Mouse (Mus musculus) kidney, embryonic 16.5 days (tissue): ENCODE data around the gene Acads. TPM values are rescaled to one million over a fixed set of nuclear protein-coding genes. Genes with fewer than 3 reads are reported as not detected.
"Not testable (repeated sequence)": the region's sequence is repeated elsewhere in the genome, so short reads cannot be mapped to it uniquely, and the experiment has no call there.

Source experiments
- ATAC-seq: fragments of 200-750 bp; cut with Nextera tagmentation; 2 replicates; pipeline ENCODE4 v1.8.0; 2017; ENCODE audit warnings: moderate TSS enrichment; ENCODE audit not compliant: low FRiP score, low TSS enrichment
- H3K27ac ChIP-seq: fragments of 300-500 bp; sonication (generic); 2 replicates; pipeline ENCODE4 v1.5.1; 2014; ENCODE audit warnings: low read length
- H3K27me3 ChIP-seq: fragments of 300-500 bp; sonication (generic); 2 replicates; pipeline ENCODE4 v1.6.1; 2014; ENCODE audit warnings: low read length, control low read depth, mixed read lengths; ENCODE audit not compliant: insufficient read depth
- H3K36me3 ChIP-seq: fragments of 300-500 bp; sonication (generic); 2 replicates; pipeline ENCODE4 v1.6.1; 2014; ENCODE audit warnings: low read length, control low read depth, mixed read lengths; ENCODE audit not compliant: insufficient read depth
- H3K4me1 ChIP-seq: fragments of 300-500 bp; sonication (generic); 2 replicates; pipeline ENCODE4 v1.6.1; 2014; ENCODE audit warnings: low read length, control low read depth, mixed read lengths; ENCODE audit not compliant: insufficient read depth
- H3K4me2 ChIP-seq: fragments of 300-500 bp; sonication (generic); replicated peaks from 2 replicates; pipeline ENCODE4 v1.6.1; 2014; ENCODE audit warnings: low read depth, low read length
- H3K4me3 ChIP-seq: fragments of 300-500 bp; sonication (generic); 2 replicates; pipeline ENCODE4 v1.5.1; 2014; ENCODE audit warnings: mild to moderate bottlenecking, low read length
- H3K9ac ChIP-seq: fragments of 300-500 bp; sonication (generic); replicated peaks from 2 replicates; pipeline ENCODE4 v1.6.1; 2014; ENCODE audit warnings: low read length
- H3K9me3 ChIP-seq: fragments of 300-500 bp; sonication (generic); 2 replicates; pipeline ENCODE4 v1.6.1; 2016; ENCODE audit warnings: low read length, control low read depth
- WGBS: fragments of 180-500 bp; shearing (Covaris S2); extraction: QIAGEN DNeasy Blood & Tissue Kit; methylation state at CpG from one replicate; pipeline ENCODE4 v1.1.7; 2014; 5-methylcytosine and 5-hydroxymethylcytosine counted together
- polyA plus RNA-seq: library from polyadenylated mRNA; unstranded; fragments of >200 nt; fragmentation: Nextera tagmentation; extraction: Ambion mirVana; gene quantifications from 2 replicates; pipeline ENCODE4 v1.2.1, GENCODE M21; 2015

Acads gene
- polyA plus RNA-seq, 1 experiment from 2014 or later: 106 TPM

DNA sequence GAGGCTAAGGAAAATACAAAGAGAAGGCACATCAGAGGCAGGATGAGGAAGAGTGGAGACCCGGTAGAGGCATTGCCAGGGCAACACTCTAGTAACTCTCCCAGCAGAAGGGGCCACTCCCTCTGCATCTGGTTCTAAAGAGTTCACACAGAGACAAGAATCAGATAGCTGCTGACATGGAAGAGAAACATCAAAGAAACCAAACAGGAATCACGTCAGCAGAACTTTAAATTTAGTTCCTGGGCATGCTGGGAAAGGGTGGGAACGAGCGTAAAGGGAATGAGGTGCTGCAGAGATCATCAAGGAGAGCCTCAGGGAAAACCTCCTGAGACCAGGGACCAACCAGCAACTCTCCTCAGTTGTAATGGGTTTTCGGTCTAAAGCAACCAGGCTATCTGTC is 31.8 kb upstream of the Acads start:
- Histone ChIP-seq H3K4me3 (no peak overlapping the region), H3K9me3 (0 out of 2 replicates have a peak, but pooled peaks cover 3% of the 10 kb centered on the region), H3K4me2 (peak overlapping the region; percentile 19; the same call in 1 of the 2 replicates), H3K36me3 (peaks cover 48% of the 10 kb centered on the region), H3K27me3 (no peaks in the 10 kb centered on the region), H3K9ac (no peak overlapping the region; the same call in 1 of the 2 replicates), H3K4me1 (peaks cover 71% of the 10 kb centered on the region), H3K27ac (peak overlapping the region; percentile 78)
- 37% methylated on average over 5 of the region's 5 CpGs for WGBS
- ATAC-seq: no peak

DNA sequence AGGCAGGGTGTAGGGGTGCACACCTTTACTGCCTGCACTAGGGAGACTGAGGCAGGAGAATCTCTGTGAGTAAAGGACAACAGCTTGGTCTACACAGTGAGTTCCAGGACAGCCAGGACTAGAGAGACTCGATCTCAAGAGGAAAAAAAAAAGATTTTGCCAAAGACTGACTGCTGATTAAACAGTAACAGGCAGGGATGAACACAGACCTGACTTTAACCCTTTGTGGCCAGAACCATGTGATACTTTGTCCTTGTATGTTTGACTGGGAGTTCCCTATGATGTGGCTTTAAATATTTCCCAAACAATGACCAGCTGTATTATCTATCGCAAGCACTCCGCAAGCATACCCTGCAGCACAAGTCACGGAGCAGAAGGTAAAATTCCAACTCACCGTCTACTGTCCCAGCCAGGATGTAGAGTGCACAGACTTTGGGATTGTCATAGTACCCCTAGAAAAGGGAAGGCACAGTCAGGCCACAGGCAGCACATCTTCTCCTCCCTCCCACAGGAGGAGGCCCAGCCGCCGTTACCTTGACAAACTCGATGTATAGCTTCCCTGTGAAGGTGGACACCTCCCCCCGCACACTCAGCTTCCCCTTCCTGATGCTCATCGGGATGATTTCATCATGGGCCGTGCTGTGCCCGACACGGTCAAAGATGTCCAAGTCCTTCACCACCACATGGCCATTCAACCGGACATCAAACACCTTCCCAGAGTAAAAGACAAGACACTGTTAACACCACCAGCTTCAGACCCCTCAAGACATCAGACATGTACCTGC is 30.7 kb upstream of the Acads start:
- WGBS: 87% methylated on average over 14 of the region's 14 CpGs
- Histone ChIP-seq H3K9me3 (0 out of 2 replicates have a peak, but pooled peaks cover 3% of the 10 kb centered on the region), H3K27ac (no peak overlapping the region; the same call in 1 of the 2 replicates), H3K36me3 (peaks cover 53% of the 10 kb centered on the region), H3K4me2 (no peak overlapping the region), H3K4me1 (peaks cover 60% of the 10 kb centered on the region), H3K9ac (no peak overlapping the region), H3K4me3 (no peak overlapping the region), H3K27me3 (no peaks in the 10 kb centered on the region)
- ATAC-seq: no peak

DNA sequence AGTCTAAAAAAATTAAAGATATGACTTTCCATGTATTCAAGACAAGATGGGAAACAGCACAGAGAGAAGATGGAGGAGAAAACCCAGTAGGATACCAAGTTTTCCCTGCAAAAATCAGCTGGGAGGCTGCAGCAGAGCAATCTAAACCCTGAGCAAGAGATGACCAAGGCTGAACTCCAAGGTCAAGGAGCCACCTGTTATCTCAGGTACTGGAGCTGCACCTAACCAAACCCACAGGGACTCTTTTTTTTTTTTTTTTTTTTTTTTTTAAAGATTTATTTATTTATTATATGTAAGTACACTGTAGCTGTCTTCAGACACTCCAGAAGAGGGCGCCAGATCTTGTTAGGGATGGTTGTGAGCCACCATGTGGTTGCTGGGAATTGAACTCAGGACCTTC is 29.7 kb upstream of the Acads start:
- H3K27ac ChIP-seq, H3K9me3 ChIP-seq, H3K27me3 ChIP-seq, H3K4me2 ChIP-seq, ATAC-seq, H3K9ac ChIP-seq, H3K4me3 ChIP-seq: not testable (repeated sequence)
- no CpG with 5 or more reads among the region's 1 CpGs for WGBS
- Histone ChIP-seq H3K36me3 (peaks cover 56% of the 10 kb centered on the region), H3K4me1 (peaks cover 54% of the 10 kb centered on the region)

DNA sequence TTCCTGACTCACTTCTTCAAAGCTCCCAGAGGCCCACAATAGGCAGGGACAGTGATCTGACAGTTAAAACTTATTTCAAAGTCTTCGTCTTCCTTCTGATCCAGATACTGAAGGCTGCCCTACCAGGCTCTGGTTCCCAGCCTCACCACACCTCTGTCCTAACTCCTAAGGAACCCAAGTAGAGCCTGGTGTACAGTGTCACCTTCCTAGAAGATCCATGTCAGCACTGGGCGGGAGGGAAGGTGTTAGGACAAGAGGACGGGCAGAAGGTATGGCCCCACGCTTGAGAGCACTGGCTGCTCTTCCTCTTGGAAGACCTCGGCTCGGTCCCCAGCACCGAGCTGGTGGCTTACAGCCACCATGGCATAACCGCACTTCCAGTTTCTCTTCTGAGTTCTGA is 29.2 kb upstream of the Acads start:
- WGBS: 88% methylated on average over 8 of the region's 8 CpGs
- Histone ChIP-seq H3K9me3 (0 out of 2 replicates have a peak, but pooled peaks cover 3% of the 10 kb centered on the region), H3K27ac (no peak overlapping the region), H3K4me2 (no peak overlapping the region), H3K4me1 (peaks cover 49% of the 10 kb centered on the region), H3K27me3 (no peaks in the 10 kb centered on the region), H3K9ac (no peak overlapping the region), H3K36me3 (peaks cover 56% of the 10 kb centered on the region), H3K4me3 (no peak overlapping the region)
- no peak for ATAC-seq

DNA sequence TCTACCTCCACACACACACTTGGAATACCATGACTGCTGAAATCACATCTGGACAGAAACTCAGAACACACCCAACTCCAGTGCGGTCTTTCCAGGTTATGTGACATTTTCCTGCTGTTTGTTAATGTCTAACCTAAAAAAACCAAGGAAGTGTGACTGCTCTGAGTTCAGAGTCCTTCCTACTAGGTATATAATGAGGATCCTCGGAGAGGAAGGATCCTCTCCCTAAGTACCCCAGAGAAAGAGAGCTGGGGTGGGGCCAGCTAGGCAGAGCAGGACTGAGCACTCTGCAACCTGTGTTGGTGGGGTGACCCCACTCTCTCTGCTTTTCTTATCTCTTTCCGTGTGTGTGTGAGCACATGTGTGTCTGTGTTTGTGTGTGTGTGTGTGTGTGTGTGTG is 28.2 kb upstream of the Acads start:
- H3K36me3 ChIP-seq: peaks cover 56% of the 10 kb centered on the region
- no peak overlapping the region for H3K27ac ChIP-seq
- 0 out of 2 replicates have a peak, but pooled peaks cover 3% of the 10 kb centered on the region for H3K9me3 ChIP-seq
- no peaks in the 10 kb centered on the region for H3K27me3 ChIP-seq
- H3K9ac ChIP-seq: no peak overlapping the region
- H3K4me2 ChIP-seq: no peak overlapping the region
- WGBS: 69% methylated on average over 3 of the region's 3 CpGs
- no peak overlapping the region for H3K4me3 ChIP-seq
- H3K4me1 ChIP-seq: peaks cover 40% of the 10 kb centered on the region
- no peak for ATAC-seq

DNA sequence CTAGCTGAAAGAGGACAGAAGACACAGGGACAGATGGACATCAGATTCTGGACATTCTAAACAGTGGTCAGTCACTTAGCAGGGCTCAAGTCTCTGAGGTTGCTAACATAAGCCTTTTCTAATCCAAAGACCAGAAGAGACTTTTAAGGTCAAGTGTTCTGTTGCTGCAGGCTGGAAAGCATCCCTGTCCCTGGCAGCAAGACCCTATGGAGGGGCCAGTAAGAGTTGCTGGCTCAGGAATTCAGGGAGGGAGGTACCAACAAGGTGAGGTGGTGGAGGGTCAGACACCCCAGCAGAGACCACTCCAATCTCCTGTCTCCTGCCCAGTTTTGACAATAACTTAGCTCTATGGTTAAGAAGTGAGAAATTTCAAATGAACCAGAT is 27.6 kb upstream of the Acads start:
- no peak overlapping the region for H3K27ac ChIP-seq
- no peak for ATAC-seq
- H3K36me3 ChIP-seq: peaks cover 56% of the 10 kb centered on the region

DNA sequence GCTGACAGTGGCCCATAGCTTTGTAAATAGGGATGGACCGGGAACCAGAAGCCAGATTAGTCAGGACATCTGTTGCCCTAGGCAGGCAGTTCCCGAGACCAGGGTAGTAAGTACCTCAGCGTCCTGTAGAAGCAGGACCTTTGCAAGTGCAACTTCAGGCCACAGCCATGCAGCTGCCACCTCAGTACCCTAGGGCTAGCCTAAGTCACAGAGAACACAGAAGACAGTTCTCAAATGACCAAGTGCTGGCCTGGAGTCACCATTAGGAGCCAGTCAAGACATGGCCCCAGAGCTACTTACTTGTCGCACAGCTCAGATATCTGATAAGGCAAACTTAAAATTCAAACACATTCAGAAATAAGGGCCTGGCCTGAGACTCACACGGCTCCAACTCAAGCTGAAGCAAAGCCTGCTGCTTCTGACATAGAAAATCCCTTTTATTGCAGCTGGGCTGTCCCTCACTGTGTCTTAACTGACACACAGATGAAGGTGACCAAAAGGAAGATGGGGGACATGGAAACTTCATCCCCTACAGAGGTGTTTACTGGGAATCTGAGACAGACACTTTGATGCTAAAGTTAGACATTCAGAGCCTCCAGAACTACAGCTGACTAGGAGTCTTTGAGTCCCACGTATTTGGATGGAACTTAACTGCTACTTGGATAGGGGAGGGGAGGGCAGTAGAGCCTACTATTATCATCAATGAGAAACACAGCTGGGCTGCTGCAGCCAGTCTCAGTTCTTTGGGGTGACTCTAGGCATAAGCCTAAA is 27.0 kb upstream of the Acads start:
- no peak overlapping the region for H3K4me3 ChIP-seq
- no peak overlapping the region for H3K4me2 ChIP-seq
- no peak overlapping the region for H3K27ac ChIP-seq
- 71% methylated on average over 6 of the region's 6 CpGs for WGBS
- no peak for ATAC-seq
- H3K9me3 ChIP-seq: 0 out of 2 replicates have a peak, but pooled peaks cover 3% of the 10 kb centered on the region
- H3K27me3 ChIP-seq: no peaks in the 10 kb centered on the region
- H3K9ac ChIP-seq: no peak overlapping the region
- peaks cover 28% of the 10 kb centered on the region for H3K4me1 ChIP-seq
- peaks cover 56% of the 10 kb centered on the region for H3K36me3 ChIP-seq

More for the DNA sequence above, 27.6 kb upstream of the Acads start:
- Histone ChIP-seq H3K4me1 (peaks cover 33% of the 10 kb centered on the region), H3K9me3 (0 out of 2 replicates have a peak, but pooled peaks cover 3% of the 10 kb centered on the region), H3K4me3 (no peak overlapping the region), H3K9ac (no peak overlapping the region), H3K27me3 (no peaks in the 10 kb centered on the region), H3K4me2 (no peak overlapping the region)

DNA sequence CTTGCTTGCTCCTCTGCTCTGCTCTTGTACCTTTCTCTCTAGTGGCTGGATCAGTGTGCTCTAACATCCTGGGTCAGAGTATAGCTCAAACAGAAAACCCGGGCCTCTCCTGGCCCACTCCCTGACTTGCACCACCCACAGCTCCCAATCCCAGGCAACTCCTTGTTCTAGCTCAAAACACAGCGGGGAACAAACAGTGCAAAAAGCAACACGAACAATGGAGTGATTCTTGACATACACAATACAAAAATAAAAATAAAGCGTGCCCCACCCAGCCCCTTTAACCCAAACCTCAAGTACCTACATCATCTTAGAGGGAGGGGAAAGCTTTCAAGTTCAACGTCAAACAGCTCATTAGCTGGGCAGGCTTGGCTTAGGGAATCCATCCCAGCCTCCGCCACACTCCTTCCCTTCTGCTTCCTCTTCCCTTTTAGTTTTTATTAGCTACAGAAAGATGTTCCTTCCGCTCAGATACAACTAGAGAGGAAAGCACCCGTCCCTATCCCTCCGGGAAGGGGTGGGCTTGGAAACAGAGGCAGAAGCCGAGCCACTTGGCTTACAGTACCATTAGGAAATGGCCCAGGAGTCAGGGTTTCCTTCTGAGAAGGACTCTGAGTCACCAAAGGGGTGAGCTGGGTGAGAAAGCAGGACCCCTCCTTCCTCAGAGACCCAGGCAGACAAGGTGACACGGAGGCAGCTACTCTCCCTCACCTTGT is 26.3 kb upstream of the Acads start:
- Histone ChIP-seq H3K4me2 (no peak overlapping the region), H3K4me1 (peaks cover 23% of the 10 kb centered on the region), H3K36me3 (peaks cover 50% of the 10 kb centered on the region), H3K4me3 (no peak overlapping the region), H3K9me3 (0 out of 2 replicates have a peak, but pooled peaks cover 3% of the 10 kb centered on the region), H3K27me3 (no peaks in the 10 kb centered on the region), H3K9ac (no peak overlapping the region), H3K27ac (no peak overlapping the region)
- WGBS: 72% methylated on average over 11 of the region's 11 CpGs
- ATAC-seq: no peak

DNA sequence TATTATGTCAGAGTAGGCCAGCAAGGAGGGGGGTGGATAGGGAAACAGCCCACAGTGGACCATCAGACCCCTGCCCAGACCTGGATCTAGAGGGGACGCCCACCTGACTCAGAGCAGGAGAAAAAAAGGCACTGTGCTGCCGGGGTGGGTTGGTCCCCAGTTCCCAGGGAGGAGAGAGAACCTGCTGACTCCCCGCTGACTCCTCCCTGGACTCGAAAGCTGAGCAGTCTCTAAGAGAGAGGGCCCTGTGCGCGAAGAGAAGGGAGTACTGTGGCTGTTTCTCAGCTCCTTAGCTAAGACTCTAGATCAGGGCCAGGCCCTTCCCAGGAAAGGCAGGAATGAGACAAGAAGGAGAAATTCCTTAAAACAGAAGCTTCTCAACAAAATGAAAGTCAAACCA is 25.3 kb upstream of the Acads start:
- WGBS: 68% methylated on average over 6 of the region's 6 CpGs
- Histone ChIP-seq H3K9me3 (0 out of 2 replicates have a peak, but pooled peaks cover 2% of the 10 kb centered on the region), H3K4me1 (peaks cover 18% of the 10 kb centered on the region), H3K4me3 (no peak overlapping the region), H3K9ac (no peak overlapping the region; the same call in 1 of the 2 replicates), H3K27me3 (no peaks in the 10 kb centered on the region), H3K27ac (no peak overlapping the region), H3K4me2 (no peak overlapping the region), H3K36me3 (peaks cover 40% of the 10 kb centered on the region)
- no peak for ATAC-seq
